Mouse (Mus musculus): ENCODE measurements around the gene Mettl11b. TPM values are rescaled to one million over a fixed set of nuclear protein-coding genes. Genes with fewer than 3 reads are reported as not detected.
"Not testable (repeated sequence)": the region's sequence is repeated elsewhere in the genome, so short reads cannot be mapped to it uniquely, and the experiment has no call there.

Mettl11b gene
- total RNA-seq (2021), result under 1 TPM; 0.37 to 0.48 TPM

DNA sequence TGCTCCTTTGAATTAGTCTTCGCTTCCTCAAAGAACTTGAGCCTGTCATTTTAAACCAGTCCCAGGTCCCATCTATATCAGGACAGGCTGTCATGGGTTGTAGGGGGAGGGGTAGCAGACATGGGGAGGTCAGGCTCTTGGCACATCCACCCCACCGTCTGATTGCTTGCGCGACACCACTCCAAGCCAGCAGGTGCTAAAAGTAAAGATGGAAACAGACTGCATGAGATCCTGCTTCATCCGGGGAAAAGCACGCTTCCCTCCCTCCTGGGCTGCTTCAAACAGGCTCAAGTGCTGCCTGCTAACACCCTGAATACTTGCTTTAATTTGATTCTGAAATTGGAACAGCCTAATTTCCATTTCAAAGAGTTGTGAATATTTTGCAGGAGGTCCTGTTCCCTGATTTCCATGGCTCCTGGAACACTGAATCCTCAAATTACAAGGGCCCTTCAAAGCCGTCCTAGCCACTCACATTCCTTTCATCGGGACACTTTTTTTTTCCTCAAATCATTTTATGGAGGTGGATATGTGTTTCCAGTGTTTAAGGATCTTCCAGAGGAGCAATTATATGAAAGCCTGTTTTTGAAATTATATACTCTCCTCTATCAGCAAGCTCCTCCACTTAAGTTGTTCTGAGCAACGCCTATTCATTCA is at the start of gene Mettl11b:
TSS of gene Mettl11b (minus strand) at position 127 of the 654 bp plus-strand sequence.
- peak; percentile 23 to 25 for DNase-seq
- intact Hi-C loops (cut with DNase I), result no loop called here

DNA sequence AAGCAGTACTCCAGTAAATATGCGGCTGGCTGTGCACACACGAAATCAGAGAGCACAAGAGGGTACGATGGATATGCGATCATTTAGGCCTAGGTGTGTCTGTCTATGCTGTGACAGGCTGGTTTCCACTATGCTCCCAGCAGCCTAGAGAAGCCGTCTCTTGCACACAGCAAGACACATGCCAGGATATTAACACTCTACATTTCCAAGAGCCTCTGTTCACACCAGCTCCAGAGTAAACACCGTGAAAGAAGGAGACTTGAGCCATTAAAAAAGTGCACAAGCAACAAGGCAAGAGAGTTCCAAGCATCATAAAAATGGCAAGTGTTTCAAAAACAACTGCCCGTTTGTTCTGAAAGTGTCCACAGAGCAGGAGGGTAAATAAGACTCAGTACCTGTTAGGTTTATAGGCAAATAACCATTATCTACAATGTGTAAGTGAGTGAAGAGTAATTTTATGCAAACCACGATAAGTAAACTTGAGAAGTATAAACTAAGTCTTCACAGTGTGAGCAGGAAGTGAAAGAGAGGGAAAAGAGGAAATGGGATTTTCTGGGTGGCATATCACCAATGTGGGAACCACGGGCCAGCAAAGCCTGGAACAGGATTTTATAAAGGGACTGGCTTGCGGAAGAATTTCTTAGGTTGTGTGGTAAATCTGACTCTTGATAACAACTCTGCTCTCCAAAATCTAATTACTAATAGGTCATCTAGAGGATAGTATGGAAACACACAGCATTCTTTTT is 32.6 kb upstream of the Mettl11b start:
- DNase-seq, result no peak
- intact Hi-C loops (cut with DNase I), result no loop called here

DNA sequence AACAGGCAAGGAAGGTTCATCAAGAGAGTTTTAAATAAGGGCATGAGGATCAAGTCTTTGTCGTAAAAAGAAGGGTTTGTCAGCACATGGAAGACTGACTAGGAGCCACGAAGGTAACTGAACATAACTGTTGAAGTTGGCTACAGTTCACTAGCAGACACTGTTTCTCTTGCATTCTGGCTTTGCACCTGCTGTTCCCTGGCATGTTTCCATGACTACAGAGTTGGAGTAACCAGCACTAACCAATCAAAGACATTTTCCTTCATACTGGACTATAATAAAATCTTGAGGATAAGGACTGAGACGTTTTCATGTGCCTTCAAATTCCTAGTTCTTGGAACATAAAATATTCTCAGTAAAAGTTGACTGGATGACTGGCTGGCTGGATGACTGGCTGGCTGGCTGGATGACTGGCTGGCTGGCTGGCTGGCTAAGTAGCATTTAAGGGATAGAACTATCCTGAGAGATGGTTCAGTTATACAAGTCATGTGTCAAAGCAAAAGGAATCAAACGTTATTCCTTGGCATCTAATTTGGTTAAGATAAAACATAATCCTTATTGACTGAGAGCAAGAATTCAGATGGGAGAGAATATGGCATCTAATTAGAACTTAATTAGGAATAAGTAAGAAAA is 26.4 kb upstream of the Mettl11b start:
- intact Hi-C loops (cut with DNase I), result no loop called here

DNA sequence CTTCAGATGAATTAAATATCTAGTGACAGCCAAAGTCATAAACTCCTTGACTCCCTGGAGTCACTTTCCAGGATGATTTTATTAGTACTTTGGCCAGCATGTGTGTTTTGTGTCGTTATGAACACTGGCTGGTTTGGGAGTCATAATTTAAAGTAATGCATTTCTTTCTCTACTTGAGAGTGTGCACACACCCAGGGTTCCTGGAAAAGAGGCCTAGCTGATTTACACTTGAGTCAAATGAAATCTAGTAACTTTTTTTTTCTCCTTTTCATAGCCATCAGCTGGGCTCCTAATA is 12.2 kb upstream of the Mettl11b start:
- intact Hi-C loops (cut with DNase I), result no loop called here
- no peak for DNase-seq

More for the DNA sequence above, 26.4 kb upstream of the Mettl11b start:
- no peak for DNase-seq

- intact Hi-C loops (cut with DNase I), result no loop called here
- DNase-seq, result no peak
These were observed 11.6 kb upstream of the Mettl11b start for GRCm38 (mm10) chr1:163736441-163737238.

- intact Hi-C loops (cut with DNase I); DNase-seq: not testable (repeated sequence)
These were observed 6.1 kb upstream of the Mettl11b start for GRCm38 (mm10) chr1:163731166-163731565.

DNA sequence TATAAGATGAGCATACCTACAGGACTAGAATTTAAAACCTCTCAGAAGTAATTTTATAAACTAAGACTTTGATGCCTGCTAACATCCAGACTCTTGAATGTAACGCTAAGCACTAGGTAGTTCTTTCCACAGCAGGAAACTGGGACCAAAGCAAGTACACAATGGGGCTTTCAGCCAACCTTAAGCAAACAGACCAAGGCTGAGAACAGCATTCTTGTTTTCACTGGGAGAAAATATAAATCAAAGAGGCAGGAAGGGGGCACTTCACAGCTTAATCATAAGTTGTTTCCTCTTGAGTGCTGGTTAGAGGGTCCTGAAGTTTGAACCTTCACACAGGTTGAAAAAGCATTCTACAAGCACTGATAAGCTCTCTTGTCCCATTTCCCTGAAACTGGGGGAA is 1.1 kb downstream of the Mettl11b start:
- intact Hi-C loops (cut with DNase I), result no loop called here
- no peak for DNase-seq

DNA sequence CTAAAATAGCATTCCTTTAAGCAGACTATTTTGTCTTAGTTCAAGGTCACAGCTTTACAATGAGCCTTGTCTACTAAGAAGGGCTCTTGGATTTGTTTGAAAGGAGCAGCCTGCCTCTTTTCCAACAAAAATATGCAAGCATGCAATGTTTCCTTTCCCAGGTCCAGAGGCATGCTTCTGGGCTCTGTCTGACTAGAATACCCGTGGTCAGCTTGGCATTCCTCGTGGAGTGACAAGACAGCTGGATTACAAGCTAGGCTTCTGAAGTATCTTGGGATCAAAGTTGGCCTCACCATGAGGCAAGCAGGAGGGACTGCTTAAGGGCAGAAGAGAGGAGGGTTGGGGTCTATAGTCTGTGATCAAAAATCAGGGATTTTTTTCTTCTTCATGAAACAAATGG is 16.4 kb downstream of the Mettl11b start:
- DNase-seq, result no peak
- intact Hi-C loops (cut with DNase I), result no loop called here

GRCm38 (mm10) chr1:163700571-163700970 is 24.5 kb downstream of the Mettl11b start:
- no peak for DNase-seq
- intact Hi-C loops (cut with DNase I), result no loop called here

GRCm38 (mm10) chr1:163699702-163700101 is 25.3 kb downstream of the Mettl11b start:
- intact Hi-C loops (cut with DNase I), result no loop called here
- DNase-seq, result no peak

GRCm38 (mm10) chr1:163691860-163692259 is 33.2 kb downstream of the Mettl11b start:
- intact Hi-C loops (cut with DNase I), result no loop called here
- DNase-seq, result no peak

- intact Hi-C loops (cut with DNase I), result no loop called here
- DNase-seq, result no peak
These were observed 42.0 kb downstream of the Mettl11b start for GRCm38 (mm10) chr1:163682935-163683430.

DNA sequence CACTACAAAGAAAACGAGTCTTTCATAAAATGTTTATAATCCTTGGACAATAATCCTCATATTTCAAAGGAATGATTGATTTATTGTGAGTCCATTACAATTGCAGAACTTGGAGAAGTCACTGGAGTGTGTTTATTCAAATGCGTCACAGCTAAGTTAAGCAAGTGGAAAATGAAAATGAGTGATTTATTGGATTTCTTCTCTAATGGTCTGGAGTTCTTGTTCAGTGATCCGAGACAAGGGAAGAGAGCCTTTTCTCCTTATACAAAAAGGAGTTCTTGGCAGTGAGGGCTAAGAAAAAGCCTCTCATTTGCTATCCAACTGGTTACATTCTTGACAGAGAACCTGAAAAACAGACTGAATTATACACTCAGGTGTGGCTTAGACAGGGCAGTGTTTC is 42.9 kb downstream of the Mettl11b start:
- intact Hi-C loops (cut with DNase I), result no loop called here
- no peak for DNase-seq

DNA sequence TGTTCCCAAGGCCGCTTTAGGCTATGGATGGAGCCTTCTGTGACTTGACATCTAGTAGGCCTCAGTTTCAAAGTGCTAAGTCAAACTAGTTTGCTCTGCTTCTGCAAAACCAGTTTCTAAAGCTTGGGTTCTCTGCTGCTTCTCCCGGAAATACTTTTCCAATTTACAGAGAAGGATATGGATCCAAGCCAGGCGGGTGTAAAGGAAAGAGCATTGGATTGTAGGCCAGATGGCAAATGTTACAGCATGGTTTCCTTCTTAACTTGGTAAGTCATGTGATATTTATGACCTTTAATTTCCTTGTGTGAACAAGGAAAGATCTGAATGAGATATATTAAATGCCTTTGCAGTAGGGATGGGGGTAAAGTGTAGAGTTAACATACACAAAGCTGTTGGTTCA is 52.2 kb downstream of the Mettl11b start:
- no peak for DNase-seq
- intact Hi-C loops (cut with DNase I), result no loop called here

- DNase-seq, result peak in 1 of 2 experiments; percentile 4
- intact Hi-C loops (cut with DNase I), result no loop called here
These were observed 53.7 kb downstream of the Mettl11b start for GRCm38 (mm10) chr1:163671326-163671725.

DNA sequence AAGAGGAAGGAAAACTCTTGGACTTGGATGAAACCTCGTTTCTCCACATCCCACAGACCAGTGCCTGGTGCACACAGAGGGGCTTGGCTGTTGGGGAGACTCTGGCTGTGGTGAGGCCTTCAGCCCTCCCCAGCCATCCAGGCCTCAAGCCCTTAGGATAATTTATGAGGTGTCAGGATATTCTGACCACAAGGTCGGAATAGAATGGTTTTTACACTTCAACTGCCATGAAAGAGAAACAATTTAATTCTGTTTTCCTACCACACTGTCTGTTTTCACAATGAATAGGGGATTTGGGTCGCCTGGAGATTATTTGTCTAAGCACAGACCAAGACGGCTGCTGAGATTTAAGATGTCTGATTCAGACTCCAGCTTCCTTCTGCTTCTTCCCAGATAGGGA is 54.3 kb downstream of the Mettl11b start:
- intact Hi-C loops (cut with DNase I), result no loop called here
- DNase-seq, result no peak

- DNase-seq, result no peak
- intact Hi-C loops (cut with DNase I), result no loop called here
These were observed 55.1 kb downstream of the Mettl11b start for GRCm38 (mm10) chr1:163669936-163670335.

DNA sequence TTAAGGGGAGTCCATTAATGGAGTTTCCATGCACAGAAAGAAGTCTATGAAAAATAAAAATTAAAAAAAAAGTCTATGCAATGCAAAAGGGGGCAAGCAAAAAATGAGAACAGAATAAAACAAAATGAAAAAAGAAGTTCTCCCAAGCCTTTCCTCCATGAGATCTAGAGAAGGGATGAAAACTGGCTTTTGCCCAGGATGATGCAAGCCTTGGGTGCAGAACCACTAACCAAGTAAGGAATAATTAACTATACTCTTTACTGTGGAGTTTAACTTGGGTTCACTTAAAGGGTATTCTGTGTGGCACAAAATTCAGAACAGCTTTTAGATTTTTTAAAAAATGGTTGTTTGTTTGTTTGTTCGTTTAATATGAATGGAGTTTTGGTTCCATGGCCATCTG is 62.6 kb downstream of the Mettl11b start:
- intact Hi-C loops (cut with DNase I), result no loop called here
- DNase-seq, result no peak

DNA sequence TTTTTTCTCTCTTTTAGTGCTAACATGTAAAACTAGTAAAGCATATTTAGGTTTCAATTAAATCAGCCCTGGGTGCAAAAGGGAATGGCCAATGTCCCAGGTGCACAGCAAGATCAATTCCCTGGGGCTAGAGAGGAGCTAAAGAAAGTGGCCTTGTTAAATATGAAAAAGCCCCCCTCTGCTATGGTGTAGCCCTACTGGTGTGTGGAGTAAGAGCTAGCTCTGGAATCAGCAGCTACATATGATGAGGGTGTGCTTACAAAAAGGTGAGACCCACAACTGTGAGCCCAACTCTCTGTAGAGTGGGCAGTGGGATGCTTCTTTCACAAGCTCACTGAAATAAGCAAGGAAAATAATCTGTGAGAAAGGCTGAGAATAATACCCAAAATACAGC is 66.5 kb downstream of the Mettl11b start:
- intact Hi-C loops (cut with DNase I), result no loop called here
- DNase-seq, result no peak

DNA sequence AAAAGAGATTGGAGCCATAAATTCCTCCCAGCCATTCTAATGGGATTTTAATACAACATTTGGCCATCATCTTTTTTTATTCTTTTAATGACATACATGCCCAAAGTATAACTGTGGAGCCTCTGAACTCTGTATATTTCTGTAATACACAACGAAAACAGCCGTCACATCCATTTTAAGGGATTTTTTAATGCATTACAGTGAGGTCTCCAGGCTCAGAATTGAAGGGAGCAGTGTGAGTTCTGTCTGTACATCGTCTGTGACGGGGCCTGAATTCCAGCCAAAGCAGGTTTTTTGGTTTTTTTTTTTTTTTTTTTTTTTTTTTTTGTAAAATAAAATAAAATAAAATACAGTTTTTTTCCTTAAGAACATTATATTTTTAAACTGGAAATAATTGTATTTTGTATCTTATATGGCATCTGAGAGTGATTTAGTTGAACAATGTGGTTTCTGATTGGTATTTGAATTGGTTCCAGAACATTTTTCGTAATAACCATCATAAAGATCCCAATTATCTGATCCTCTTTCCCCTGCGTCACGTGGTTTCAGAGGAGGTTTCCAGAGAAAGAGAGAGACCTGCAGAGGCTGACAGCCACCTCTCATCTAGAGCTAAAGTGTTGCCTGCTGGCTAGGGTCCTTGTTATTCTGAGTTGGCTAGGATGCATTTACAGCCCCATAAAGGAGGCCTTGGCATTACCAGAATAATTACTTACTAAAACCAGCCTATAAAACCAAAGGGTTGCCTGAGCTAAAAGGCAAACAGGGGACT is 67.1 kb downstream of the Mettl11b start:
- DNase-seq, result no peak
- intact Hi-C loops (cut with DNase I), result no loop called here
